Mouse (Mus musculus) brain, embryonic 14.5 days (tissue): ENCODE data around the gene D7Ertd443e.

ENCODE experiments used
- CTCF ChIP-seq: fragments of 200-500 bp; IDR thresholded peaks from 2 replicates; pipeline ENCODE4 v1.5.1; 2012; ENCODE audit warnings: inconsistent platforms, mild to moderate bottlenecking, moderate library complexity, borderline replicate concordance; ENCODE audit not compliant: insufficient read depth, insufficient read length; ENCODE audit errors: extremely low read depth
- POLR2A ChIP-seq: fragments of 200-500 bp; IDR thresholded peaks from 2 replicates; pipeline ENCODE4 v1.6.1; 2012; ENCODE audit warnings: mild to moderate bottlenecking, inconsistent platforms, borderline replicate concordance; ENCODE audit not compliant: poor library complexity, insufficient read depth, insufficient read length, severe bottlenecking; ENCODE audit errors: extremely low read depth

DNA sequence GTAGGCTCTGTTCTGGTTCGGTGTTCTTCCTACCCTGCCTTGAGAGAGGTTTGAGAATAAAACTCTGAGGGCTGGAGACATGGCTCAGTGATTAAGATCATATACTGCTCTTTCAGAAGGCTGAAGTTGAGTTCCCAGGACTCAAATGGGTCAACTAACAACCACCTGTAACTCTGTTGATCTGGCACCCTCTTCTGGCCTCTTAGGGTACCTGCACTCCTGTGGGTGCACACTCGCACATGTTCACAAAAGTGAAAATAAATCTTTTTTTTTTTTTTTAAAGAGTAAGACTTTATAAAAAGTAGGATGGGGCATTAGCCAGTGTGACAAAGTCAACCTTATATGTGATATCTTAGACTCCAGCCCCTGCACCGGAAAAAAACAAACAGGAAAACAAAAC, 146.6 kb downstream of the D7Ertd443e start:
- TF ChIP-seq POLR2A (no peak), CTCF (no peak; the same call in 1 of the 2 replicates)
